Mouse (Mus musculus) embryonic facial prominence, embryonic 12.5 days (tissue): ENCODE data around the gene Rasgef1b. TPM values are rescaled to one million over a fixed set of nuclear protein-coding genes. Genes with fewer than 3 reads are reported as not detected.

Experiments
- ATAC-seq: fragments of 200-750 bp; cut with Nextera tagmentation; 2 replicates; pipeline ENCODE4 v1.8.0; 2017; ENCODE audit not compliant: insufficient number of reproducible peaks, insufficient read depth, low FRiP score, low TSS enrichment
- H3K27ac ChIP-seq: fragments of 300-500 bp; sonication (generic); 2 replicates; pipeline ENCODE4 v1.5.1; 2016; ENCODE audit warnings: mild to moderate bottlenecking
- H3K27me3 ChIP-seq: fragments of 300-500 bp; sonication (generic); 2 replicates; pipeline ENCODE4 v1.6.1; 2016; ENCODE audit warnings: mild to moderate bottlenecking, moderate library complexity
- H3K36me3 ChIP-seq: fragments of 300-500 bp; sonication (generic); 2 replicates; pipeline ENCODE4 v1.6.1; 2016; ENCODE audit warnings: mild to moderate bottlenecking
- H3K4me1 ChIP-seq: fragments of 300-500 bp; sonication (generic); 2 replicates; pipeline ENCODE4 v1.6.1; 2016
- H3K4me2 ChIP-seq: fragments of 300-500 bp; sonication (generic); replicated peaks from 2 replicates; pipeline ENCODE4 v1.6.1; 2016; ENCODE audit warnings: mild to moderate bottlenecking, moderate library complexity
- H3K4me3 ChIP-seq: fragments of 300-500 bp; sonication (generic); 2 replicates; pipeline ENCODE4 v1.5.1; 2016; ENCODE audit warnings: mild to moderate bottlenecking
- H3K9ac ChIP-seq: fragments of 300-500 bp; sonication (generic); 2 replicates; pipeline ENCODE4 v1.6.1; 2016; ENCODE audit warnings: mild to moderate bottlenecking, moderate library complexity
- H3K9me3 ChIP-seq: fragments of 300-500 bp; sonication (generic); 2 replicates; pipeline ENCODE4 v1.6.1; 2016; ENCODE audit warnings: mild to moderate bottlenecking, moderate library complexity
- WGBS: fragments of 180-500 bp; shearing (Covaris S2); methylation state at CpG from one replicate; pipeline ENCODE4 v1.1.7; 2016; 5-methylcytosine and 5-hydroxymethylcytosine counted together
- polyA plus RNA-seq: library from polyadenylated mRNA; unstranded; fragments of >200 nt; fragmentation: Nextera tagmentation; extraction: Ambion mirVana; gene quantifications from 2 replicates; pipeline ENCODE4 v1.2.1, GENCODE M21; 2016

Gene Rasgef1b
- polyA plus RNA-seq, 1 experiment from 2014 or later, result 11.7 TPM

GRCm38 (mm10) chr5:99404403-99405170 is 324.3 kb downstream of the Rasgef1b start:
- Histone ChIP-seq H3K27ac (no peak overlapping the region), H3K27me3 (no peaks in the 10 kb centered on the region), H3K4me2 (no peak overlapping the region), H3K4me3 (no peak overlapping the region), H3K9ac (no peak overlapping the region), H3K36me3 (no peaks in the 10 kb centered on the region), H3K9me3 (no peaks in the 10 kb centered on the region), H3K4me1 (peaks cover 15% of the 10 kb centered on the region)
- ATAC-seq, result no peak
- 91% methylated on average over 11 of the region's 11 CpGs for WGBS

GRCm38 (mm10) chr5:99403325-99403724 is 325.5 kb downstream of the Rasgef1b start:
- no peaks in the 10 kb centered on the region for H3K36me3 ChIP-seq
- 50% methylated on average over 5 of the region's 5 CpGs for WGBS
- H3K9me3 ChIP-seq, result no peaks in the 10 kb centered on the region
- H3K4me3 ChIP-seq, result no peak overlapping the region
- no peak overlapping the region for H3K27ac ChIP-seq
- no peak overlapping the region for H3K4me2 ChIP-seq
- no peak for ATAC-seq
- H3K27me3 ChIP-seq, result no peaks in the 10 kb centered on the region
- H3K9ac ChIP-seq, result no peak overlapping the region
- H3K4me1 ChIP-seq, result peaks cover 15% of the 10 kb centered on the region

GRCm38 (mm10) chr5:99402784-99403183 is 326.1 kb downstream of the Rasgef1b start:
- ATAC-seq, result no peak
- Histone ChIP-seq H3K27me3 (no peaks in the 10 kb centered on the region), H3K36me3 (no peaks in the 10 kb centered on the region), H3K27ac (0 out of 2 replicates have a peak overlapping the region, but pooled peaks have one; percentile 17), H3K9ac (no peak overlapping the region), H3K4me3 (no peak overlapping the region), H3K4me1 (peaks cover 15% of the 10 kb centered on the region), H3K9me3 (no peaks in the 10 kb centered on the region), H3K4me2 (no peak overlapping the region)
- 33% methylated on average over 2 of the region's 2 CpGs for WGBS

DNA sequence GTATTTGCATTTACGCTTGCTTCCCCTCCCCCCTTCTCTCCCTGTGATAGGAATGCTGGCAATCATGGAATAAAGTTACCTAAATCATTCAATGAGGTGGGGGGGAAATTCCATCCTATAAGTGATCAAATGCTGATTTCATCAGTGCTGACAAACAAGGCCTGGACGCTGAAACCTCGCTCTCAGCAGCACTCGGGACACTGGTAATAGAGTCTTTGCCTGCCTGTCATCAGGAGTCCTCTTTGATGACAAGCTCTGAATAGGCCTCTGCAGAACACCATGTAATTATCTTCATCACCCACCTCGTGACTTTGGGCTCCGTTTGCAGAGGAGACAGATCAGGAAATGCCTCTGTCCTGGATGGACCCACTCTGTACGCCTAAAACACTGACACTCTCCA is 326.6 kb downstream of the Rasgef1b start:
- ATAC-seq, result peak; percentile 43; the same call in 1 of the 2 replicates
- no peak overlapping the region for H3K4me3 ChIP-seq
- no peaks in the 10 kb centered on the region for H3K27me3 ChIP-seq

GRCm38 (mm10) chr5:99399855-99400626 is 328.8 kb downstream of the Rasgef1b start:
- no peaks in the 10 kb centered on the region for H3K9me3 ChIP-seq
- no peak for ATAC-seq
- no peak overlapping the region for H3K4me3 ChIP-seq
- no peaks in the 10 kb centered on the region for H3K36me3 ChIP-seq
- H3K4me2 ChIP-seq, result no peak overlapping the region
- no peak overlapping the region for H3K27ac ChIP-seq
- WGBS, result 55% methylated on average over 7 of the region's 7 CpGs
- no peak overlapping the region for H3K9ac ChIP-seq
- peaks cover 15% of the 10 kb centered on the region for H3K4me1 ChIP-seq
- no peaks in the 10 kb centered on the region for H3K27me3 ChIP-seq

More for the DNA sequence above, 326.6 kb downstream of the Rasgef1b start:
- 17% methylated on average over 7 of the region's 7 CpGs for WGBS
- 0 out of 2 replicates have a peak overlapping the region, but pooled peaks have one; percentile 17 for H3K27ac ChIP-seq
- H3K9ac ChIP-seq, result no peak overlapping the region
- H3K36me3 ChIP-seq, result no peaks in the 10 kb centered on the region
- H3K9me3 ChIP-seq, result no peaks in the 10 kb centered on the region
- H3K4me1 ChIP-seq, result peaks cover 15% of the 10 kb centered on the region
- 0 out of 2 replicates have a peak overlapping the region, but pooled peaks have one; percentile 3 for H3K4me2 ChIP-seq

GRCm38 (mm10) chr5:99398472-99399070 is 330.3 kb downstream of the Rasgef1b start:
- Histone ChIP-seq H3K4me3 (no peak overlapping the region), H3K36me3 (no peaks in the 10 kb centered on the region), H3K27ac (no peak overlapping the region), H3K9ac (no peak overlapping the region), H3K4me2 (no peak overlapping the region), H3K27me3 (no peaks in the 10 kb centered on the region), H3K9me3 (no peaks in the 10 kb centered on the region), H3K4me1 (peaks cover 15% of the 10 kb centered on the region)
- ATAC-seq, result no peak
- WGBS, result 86% methylated on average over 5 of the region's 5 CpGs

DNA sequence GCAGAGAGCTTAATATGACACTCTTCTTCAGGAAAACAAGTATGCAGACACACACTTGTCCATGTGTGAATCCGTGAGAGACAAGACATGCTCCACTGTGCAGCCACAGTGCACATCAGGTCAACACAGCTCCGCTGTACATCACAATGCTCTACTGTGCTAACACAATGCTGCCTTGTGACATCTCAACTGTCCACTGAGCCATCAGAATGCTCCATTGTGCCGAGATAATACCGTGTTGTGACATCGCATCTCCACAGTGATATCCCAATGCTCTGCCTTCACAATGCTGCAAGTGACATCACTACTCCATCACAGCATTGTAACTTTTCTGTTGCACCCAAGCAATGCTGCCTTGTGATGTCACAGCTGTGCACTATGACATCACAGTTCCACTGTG is 334.3 kb downstream of the Rasgef1b start:
- H3K27me3 ChIP-seq, result no peaks in the 10 kb centered on the region
- no peak overlapping the region for H3K4me3 ChIP-seq
- no peak for ATAC-seq

GRCm38 (mm10) chr5:99391525-99391924 is 337.3 kb downstream of the Rasgef1b start:
- Histone ChIP-seq H3K36me3 (no peaks in the 10 kb centered on the region), H3K4me3 (no peak overlapping the region), H3K27ac (no peak overlapping the region), H3K4me2 (no peak overlapping the region), H3K9me3 (no peaks in the 10 kb centered on the region), H3K9ac (no peak overlapping the region), H3K27me3 (no peaks in the 10 kb centered on the region; the same call in 1 of the 2 replicates), H3K4me1 (no peaks in the 10 kb centered on the region)
- WGBS, result 40% methylated on average over 3 of the region's 3 CpGs
- 0 out of 2 replicates have a peak, but pooled peaks have one; percentile 44 for ATAC-seq

More for the DNA sequence above, 334.3 kb downstream of the Rasgef1b start:
- no peaks in the 10 kb centered on the region for H3K4me1 ChIP-seq
- no peak overlapping the region for H3K27ac ChIP-seq
- WGBS, result 84% methylated on average over 5 of the region's 5 CpGs
- no peak overlapping the region for H3K4me2 ChIP-seq
- H3K36me3 ChIP-seq, result no peaks in the 10 kb centered on the region
- H3K9ac ChIP-seq, result no peak overlapping the region
- no peaks in the 10 kb centered on the region for H3K9me3 ChIP-seq

GRCm38 (mm10) chr5:99390776-99391175 is 338.1 kb downstream of the Rasgef1b start:
- Histone ChIP-seq H3K27ac (no peak overlapping the region), H3K36me3 (no peaks in the 10 kb centered on the region), H3K9me3 (no peaks in the 10 kb centered on the region), H3K4me3 (no peak overlapping the region), H3K4me1 (0 out of 2 replicates have a peak, but pooled peaks cover 3% of the 10 kb centered on the region), H3K9ac (no peak overlapping the region), H3K4me2 (no peak overlapping the region), H3K27me3 (no peaks in the 10 kb centered on the region; the same call in 1 of the 2 replicates)
- ATAC-seq, result no peak
- 39% methylated on average over 7 of the region's 7 CpGs for WGBS

- Histone ChIP-seq H3K4me1 (0 out of 2 replicates have a peak, but pooled peaks cover 7% of the 10 kb centered on the region), H3K4me3 (no peak overlapping the region), H3K27me3 (no peaks in the 10 kb centered on the region; the same call in 1 of the 2 replicates), H3K36me3 (no peaks in the 10 kb centered on the region), H3K27ac (no peak overlapping the region), H3K4me2 (no peak overlapping the region), H3K9ac (no peak overlapping the region), H3K9me3 (no peaks in the 10 kb centered on the region)
- 70% methylated on average over 3 of the region's 3 CpGs for WGBS
- no peak for ATAC-seq
Observed at GRCm38 (mm10) chr5:99390314-99390713, 338.6 kb downstream of the Rasgef1b start.

DNA sequence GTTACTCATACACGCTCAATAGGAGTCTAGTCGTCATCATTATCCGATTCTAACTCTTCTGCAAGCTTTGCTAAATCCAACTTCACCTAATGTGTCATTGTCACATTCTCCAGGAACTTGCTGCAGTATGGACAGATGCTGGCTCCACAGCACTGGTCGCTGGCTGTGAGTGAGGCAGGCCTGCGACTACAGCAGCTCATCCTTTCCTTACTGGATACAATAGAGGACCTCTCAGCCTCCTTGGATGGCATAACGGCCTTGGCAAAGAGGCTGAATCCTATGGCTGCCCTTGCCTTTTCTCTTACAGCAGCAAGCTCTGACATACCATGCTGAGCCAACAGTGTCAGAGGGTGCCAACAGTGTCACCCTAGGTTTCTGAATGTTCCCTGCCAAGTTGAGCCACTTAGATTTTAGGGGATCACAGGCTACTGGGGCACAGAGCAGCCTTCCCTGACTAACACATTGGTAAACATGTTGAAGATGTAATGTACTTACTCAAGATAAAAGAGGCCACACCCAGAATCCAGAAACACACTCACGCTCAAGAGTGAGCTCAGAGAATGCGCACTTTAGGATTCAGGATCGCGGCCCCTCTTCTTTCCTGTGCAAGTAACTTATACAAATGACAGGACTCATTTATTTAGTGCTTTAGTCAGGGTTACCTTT is 340.1 kb downstream of the Rasgef1b start:
- Histone ChIP-seq H3K4me1 (0 out of 2 replicates have a peak, but pooled peaks cover 10% of the 10 kb centered on the region), H3K36me3 (no peaks in the 10 kb centered on the region), H3K27me3 (no peaks in the 10 kb centered on the region; the same call in 1 of the 2 replicates), H3K4me3 (no peak overlapping the region), H3K9me3 (no peaks in the 10 kb centered on the region), H3K27ac (no peak overlapping the region), H3K4me2 (no peak overlapping the region), H3K9ac (no peak overlapping the region)
- WGBS, result 89% methylated on average over 10 of the region's 10 CpGs
- ATAC-seq, result no peak
